Mouse (Mus musculus) left cerebral cortex, postnatal 36 days (tissue): Measurements from ENCODE around the gene Arap1. TPM values are rescaled to one million over a fixed set of nuclear protein-coding genes. Genes with fewer than 3 reads are reported as not detected.

ENCODE experiments used
- DNase-seq, 2 experiments: peaks; one replicate each; pipeline ENCODE4 v3.0.0; 2021 to 2022; ENCODE audit warnings: low spot score in 2 of 2, mixed read lengths in 1 of 2
- intact Hi-C: fragments of 180-260 bp; cut with DNase I; formaldehyde crosslinking; loops from one replicate; pipeline ENCODE4 v1.15.1; 2025
- total RNA-seq, 2 experiments: library from RNA; stranded (reverse); gene quantifications; 2 replicates each; pipeline ENCODE4 v1.2.3; 2021

The Arap1 gene
- total RNA-seq, 2 experiments from 2014 or later, result 16.5 to 17.6 TPM

DNA sequence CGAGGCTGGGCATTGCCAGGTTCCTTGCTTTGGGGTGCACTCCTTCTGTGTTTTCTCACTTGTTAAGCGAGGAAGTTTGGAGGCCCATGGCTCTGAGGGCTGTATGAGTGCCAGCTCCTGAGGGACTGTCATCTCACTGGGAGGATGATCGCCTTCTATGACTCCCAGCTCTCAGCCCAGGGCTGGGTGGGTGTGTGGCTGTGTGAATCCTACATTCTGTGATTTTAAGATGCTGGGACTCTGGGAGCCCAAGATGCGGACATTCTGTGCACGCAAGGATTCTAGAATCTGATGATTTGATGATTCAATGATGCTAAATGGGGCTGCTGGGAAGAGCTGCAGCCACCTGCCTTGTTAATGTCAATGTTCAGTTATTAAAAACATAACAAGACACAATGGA lies 109.4 kb downstream of the Arap1 start:
- intact Hi-C loops, result no loop called here
- DNase-seq, result peak; percentile 63 to 77

DNA sequence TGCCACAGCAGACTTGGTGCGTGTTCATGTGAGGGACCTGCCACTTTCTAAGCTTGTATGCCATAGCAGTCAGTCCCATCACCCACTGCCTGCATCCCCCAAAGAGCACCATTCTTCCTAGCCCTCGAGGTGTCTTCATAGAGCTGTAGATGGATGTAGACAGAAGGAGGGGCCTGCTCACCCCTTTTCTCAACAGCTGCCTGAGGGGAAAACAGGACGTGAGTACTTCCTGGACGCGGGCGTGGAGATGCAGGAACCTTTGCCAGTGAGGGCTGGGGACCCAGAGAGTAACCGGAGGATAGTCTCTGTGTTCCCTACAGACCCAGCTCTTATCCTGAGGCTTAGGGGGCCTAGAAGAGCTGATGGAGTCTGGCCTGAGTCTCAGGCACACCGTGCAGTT lies 109.9 kb downstream of the Arap1 start:
- no peak for DNase-seq
- intact Hi-C loops, result no loop called here

DNA sequence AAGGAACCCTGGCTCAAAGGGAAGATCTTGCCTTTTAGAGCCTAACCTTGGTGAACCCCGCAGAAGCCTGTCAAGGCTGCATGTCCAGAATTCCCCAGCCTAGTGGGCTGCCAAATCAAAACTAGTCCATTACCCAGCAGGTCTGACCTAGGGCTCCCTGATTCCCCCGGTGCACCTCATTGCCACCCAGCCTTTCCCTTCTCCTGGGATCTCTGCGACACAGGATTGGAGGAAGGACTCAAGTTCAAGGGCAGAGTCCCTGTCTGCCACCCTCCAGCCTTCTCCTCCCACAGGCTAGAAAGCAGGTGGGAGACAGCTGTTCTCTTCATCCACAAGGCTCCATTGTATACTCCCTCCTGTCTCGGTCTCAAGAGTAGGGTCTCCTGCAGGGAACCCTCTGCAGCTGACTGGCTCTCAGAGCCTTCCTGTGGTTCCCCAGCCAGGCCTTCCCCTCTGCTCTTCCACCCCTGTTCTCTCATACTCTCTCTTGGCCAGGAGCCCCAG lies 110.5 kb downstream of the Arap1 start:
- DNase-seq, result no peak
- intact Hi-C loops, result no loop called here

DNA sequence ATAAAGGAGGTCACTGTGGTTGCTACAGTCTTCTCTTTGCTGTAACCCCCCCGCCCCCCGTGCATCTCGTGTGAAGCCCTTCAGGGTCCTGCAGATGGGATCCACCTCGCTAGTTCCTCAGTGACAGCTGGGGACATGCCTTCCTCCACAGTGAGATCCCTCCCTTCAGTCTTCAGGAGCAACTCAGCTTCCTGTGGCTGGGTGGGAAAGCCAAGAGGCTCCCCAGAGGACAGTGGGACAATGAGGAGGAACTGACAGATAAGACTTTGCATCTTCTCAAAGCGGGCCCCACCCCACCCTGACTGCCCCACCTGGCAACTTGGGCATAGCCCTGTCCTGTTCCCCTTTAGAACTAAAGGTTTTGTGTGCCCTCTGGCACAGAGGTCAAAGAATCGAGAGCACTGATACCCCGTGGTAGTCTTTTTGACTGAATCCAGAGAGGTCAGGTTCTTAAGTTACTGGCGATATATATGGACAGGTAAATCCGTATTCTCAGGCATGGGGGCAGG lies 111.5 kb downstream of the Arap1 start:
- DNase-seq, result no peak
- intact Hi-C loops, result no loop called here

DNA sequence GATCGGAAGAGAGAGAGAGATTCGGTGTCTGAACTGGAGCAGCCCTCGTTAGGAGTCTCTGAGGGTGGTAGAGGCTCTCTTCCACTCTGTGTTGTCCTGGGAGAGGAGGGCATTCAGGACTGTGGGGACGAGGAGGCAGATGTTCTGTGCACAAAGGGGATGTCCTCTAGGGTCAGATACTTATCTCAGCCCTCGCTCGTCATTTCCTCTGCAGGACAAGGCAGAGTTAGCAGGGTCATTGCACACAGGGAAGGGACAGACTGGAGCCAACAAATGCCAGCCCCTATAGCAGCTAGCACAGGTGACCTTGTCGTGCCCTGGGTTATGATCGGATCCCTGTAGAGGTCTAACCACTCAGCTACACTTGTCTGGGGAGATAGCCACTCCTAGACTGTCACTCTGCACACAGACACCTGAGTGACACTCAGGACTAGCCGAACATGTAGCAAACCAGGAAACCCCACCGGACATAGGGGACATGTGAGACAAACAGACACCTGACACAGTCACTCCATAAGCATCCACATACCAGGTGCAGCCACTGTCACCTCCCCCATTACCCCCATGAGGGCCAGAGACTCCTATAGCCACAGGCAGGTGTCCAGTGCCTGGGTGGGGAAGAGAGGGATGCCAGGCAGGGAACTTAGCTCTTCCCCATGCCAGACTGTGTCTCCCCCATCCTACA lies 112.2 kb downstream of the Arap1 start:
- no peak for DNase-seq
- intact Hi-C loops, result no loop called here

DNA sequence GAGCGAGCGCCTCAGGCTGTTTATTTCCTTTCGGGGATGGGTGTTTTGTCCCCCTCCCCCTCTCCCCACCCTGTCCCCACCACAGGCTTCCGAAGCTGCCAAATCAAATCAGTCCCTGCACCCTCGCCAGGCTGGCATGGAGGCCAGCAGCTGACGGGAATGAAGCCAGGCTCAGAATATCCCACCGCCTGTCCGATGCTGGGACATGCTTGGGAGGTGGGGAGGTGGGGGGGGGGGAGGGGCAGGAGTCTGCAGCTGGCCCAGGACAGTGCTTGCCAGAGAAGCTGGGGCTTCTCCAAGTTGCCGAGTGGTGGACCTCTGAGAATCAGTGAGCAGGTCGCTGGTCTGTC lies 112.7 kb downstream of the Arap1 start:
- peak in 1 of 2 experiments; percentile 56 for DNase-seq
- intact Hi-C loops, result no loop called here

DNA sequence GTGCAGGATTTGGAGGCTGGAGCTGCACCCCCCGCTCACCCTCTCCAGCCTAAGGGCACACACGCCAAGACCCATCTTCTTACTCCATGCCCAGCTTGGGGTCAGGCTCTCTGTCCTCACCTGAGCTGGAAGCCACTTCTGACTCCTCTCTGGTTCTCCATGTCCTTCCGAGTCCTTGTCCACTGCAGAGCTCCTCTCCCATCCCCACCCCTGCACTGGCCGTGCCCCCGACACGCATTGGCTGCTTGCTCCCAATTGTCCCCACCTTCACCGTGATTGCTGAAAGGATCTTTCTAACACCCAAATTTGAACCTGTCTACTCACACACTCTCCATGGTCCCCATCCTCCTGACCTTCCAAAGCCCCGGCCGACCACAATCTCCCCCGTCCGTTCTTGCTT lies 113.7 kb downstream of the Arap1 start:
- intact Hi-C loops, result no loop called here
- no peak for DNase-seq

Other genes starting within 250 kb of the Arap1 start
- 10 to 100 TPM; 52.7 to 55.5 TPM for gene Atg16l2, start 45.8 kb upstream of the Arap1 start, total RNA-seq
- 10 to 100 TPM; 75.7 to 85.6 TPM for gene Stard10, start 31.0 kb upstream of the Arap1 start, total RNA-seq
- gene Gm45837, start 62.8 kb downstream of the Arap1 start, total RNA-seq, result 1 to 10 TPM in 1 of 2 experiments, not detected in 1; 1.7 TPM
- gene Pde2a, start 73.6 kb downstream of the Arap1 start, total RNA-seq, result 100 to 1,000 TPM; 349 to 377 TPM
- not detected for gene Art2b, start 237.5 kb downstream of the Arap1 start, total RNA-seq